Comparison of ENCODE assay signal across 8 mouse cellular contexts in the genomic region with DNA sequence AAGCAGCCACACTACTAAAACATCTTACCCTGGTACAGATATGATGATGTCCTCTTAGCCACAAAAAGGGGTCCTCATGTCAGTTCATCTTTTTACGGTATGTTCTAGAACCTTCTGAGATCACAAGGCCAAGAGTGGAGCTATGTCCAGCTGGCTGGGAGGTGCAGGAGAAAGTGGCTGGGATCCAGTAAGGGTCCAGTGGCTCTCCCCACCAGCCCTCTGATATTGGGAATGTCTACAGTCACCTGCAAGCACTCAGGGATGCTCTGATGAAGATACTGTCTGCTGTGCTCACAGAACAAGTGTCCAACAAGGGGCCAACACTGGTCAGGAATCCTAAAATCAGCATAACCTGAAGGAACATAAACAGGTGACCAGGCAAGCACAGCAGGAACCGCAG. TPM values are rescaled to one million over a fixed set of nuclear protein-coding genes. Genes with fewer than 3 reads are reported as not detected.
DNase-seq lines count a peak whose midpoint lies in the region; ATAC-seq and TF ChIP-seq lines count a peak whose summit lies in the region.

A gene (minus strand): TSS at position 101 of the 400 bp plus-strand sequence.

- no peaks in the 10 kb centered on the region for H3K27me3 ChIP-seq in embryonic facial prominence, embryonic 10.5 days (replicated peaks; ENCODE audit: low read depth, poor library complexity, severe bottlenecking)
- H3K27me3 ChIP-seq in heart, embryonic 13.5 days (replicated peaks): peaks cover 21% of the 10 kb centered on the region
- H3K27me3 ChIP-seq in midbrain, postnatal 0 days (ENCODE audit: insufficient read depth, low read length): no peaks in the 10 kb centered on the region

- no peaks in the 10 kb centered on the region for H3K4me1 ChIP-seq in lung, adult 2 months (ENCODE audit: control insufficient read depth, insufficient read depth, low read length)
- no peaks in the 10 kb centered on the region for H3K4me1 ChIP-seq in embryonic facial prominence, embryonic 10.5 days
- H3K4me1 ChIP-seq in heart, embryonic 13.5 days: no peaks in the 10 kb centered on the region
- 0 out of 2 replicates have a peak, but pooled peaks cover under 1% of the 10 kb centered on the region for H3K4me1 ChIP-seq in midbrain, postnatal 0 days (ENCODE audit: insufficient read depth, low read length)

- no peak within 1 kb of the TSS for H3K4me2 ChIP-seq in heart, embryonic 13.5 days
- no peak within 1 kb of the TSS for H3K4me2 ChIP-seq in midbrain, postnatal 0 days (ENCODE audit: low read depth, low read length, poor library complexity, severe bottlenecking)

- no peaks in the 10 kb centered on the region for H3K36me3 ChIP-seq in embryonic facial prominence, embryonic 10.5 days (replicated peaks)
- no peaks in the 10 kb centered on the region for H3K36me3 ChIP-seq in heart, embryonic 13.5 days
- H3K36me3 ChIP-seq in midbrain, postnatal 0 days (ENCODE audit: insufficient read depth, low read length): no peaks in the 10 kb centered on the region

- WGBS in lung, adult 2 months: 94% methylated on average over 2 of the region's 2 CpGs
- WGBS in embryonic facial prominence, embryonic 10.5 days: 84% methylated on average over 2 of the region's 2 CpGs
- WGBS in heart, embryonic 13.5 days: 73% methylated on average over 2 of the region's 2 CpGs
- WGBS in midbrain, postnatal 0 days: 88% methylated on average over 2 of the region's 2 CpGs

- intact Hi-C loops in left cerebral cortex, postnatal 10 days (cut with DNase I): no loop called here

- H3K9ac ChIP-seq in heart, embryonic 13.5 days: no peak within 1 kb of the TSS
- H3K9ac ChIP-seq in midbrain, postnatal 0 days (replicated peaks; ENCODE audit: low read length, poor library complexity, severe bottlenecking): no peak within 1 kb of the TSS

- no peak for TF ChIP-seq POLR2A in lung, adult 2 months (IDR thresholded peaks at IDR 0.05; ENCODE audit: borderline replicate concordance, extremely low read depth, low read depth, low read length)

- DNase-seq in lung, adult 2 months: no peak
- DNase-seq in lung, postnatal 14 days: no peak
- no peak for DNase-seq in embryonic facial prominence, embryonic 10.5 days (ENCODE audit: low spot score)
- no peak for DNase-seq in left cerebral cortex, postnatal 10 days (ENCODE audit: extremely low spot score in 1 of 2, low spot score in 2 of 2)
- DNase-seq in midbrain, postnatal 0 days (ENCODE audit: low spot score): no peak
- DNase-seq in thymus, postnatal 14 days: no peak

- no peak for ATAC-seq in heart, embryonic 13.5 days (ENCODE audit: extremely low read depth, insufficient number of reproducible peaks, low FRiP score, low TSS enrichment)
- no peak for ATAC-seq in midbrain, postnatal 0 days (ENCODE audit: low FRiP score)
- ATAC-seq in erythroblast, adult 5-6 weeks (replicated peaks; ENCODE audit: low FRiP score, poor library complexity, severe bottlenecking): no peak

- H3K9me3 ChIP-seq in embryonic facial prominence, embryonic 10.5 days: no peaks in the 10 kb centered on the region
- no peaks in the 10 kb centered on the region for H3K9me3 ChIP-seq in heart, embryonic 13.5 days
- no peaks in the 10 kb centered on the region for H3K9me3 ChIP-seq in midbrain, postnatal 0 days (ENCODE audit: low read length)

- TF ChIP-seq CTCF in lung, adult 2 months (IDR thresholded peaks at IDR 0.05; ENCODE audit: insufficient read depth, low read length): no peak
- no peak for TF ChIP-seq CTCF in midbrain, postnatal 0 days (IDR thresholded peaks at IDR 0.05)

- H3K4me3 ChIP-seq in lung, adult 2 months (replicated peaks; ENCODE audit: extremely low read depth, low read depth, low read length): no peak within 1 kb of the TSS
- no peak within 1 kb of the TSS for H3K4me3 ChIP-seq in embryonic facial prominence, embryonic 10.5 days
- H3K4me3 ChIP-seq in heart, embryonic 13.5 days: no peak within 1 kb of the TSS
- H3K4me3 ChIP-seq in midbrain, postnatal 0 days (ENCODE audit: low read depth, low read length): no peak within 1 kb of the TSS

- H3K27ac ChIP-seq in embryonic facial prominence, embryonic 10.5 days (replicated peaks): no peak within 1 kb of the TSS
- H3K27ac ChIP-seq in heart, embryonic 13.5 days (replicated peaks): no peak within 1 kb of the TSS
- no peak within 1 kb of the TSS for H3K27ac ChIP-seq in midbrain, postnatal 0 days (ENCODE audit: low read depth, low read length)

RNA-seq across cellular contexts. Expression of the gene that starts here (rescaled TPM):
- 82.2 and 99.6 TPM in 2 replicates for polyA plus RNA-seq in lung, adult 2 months (2012; rRNA removed)
- polyA plus RNA-seq in embryonic facial prominence, embryonic 10.5 days (2016; fragmentation: Nextera tagmentation; extraction: Ambion mirVana): 48.1 and 50.9 TPM in 2 replicates
- 34.1 and 35.6 TPM in 2 replicates for polyA plus RNA-seq in heart, embryonic 13.5 days (2015; fragmentation: Nextera tagmentation; extraction: Ambion mirVana)
- total RNA-seq in left cerebral cortex, postnatal 10 days (2021): 100 to 1,000 TPM; 120 to 128 TPM
- total RNA-seq in midbrain, postnatal 0 days (2014; rRNA removed): 99.4 and 110 TPM in 2 replicates
- 78.0 and 81.3 TPM in 2 replicates for polyA plus RNA-seq in midbrain, postnatal 0 days (2015; fragmentation: Nextera tagmentation; extraction: Ambion mirVana)
- 7.3 and 25.5 TPM in 2 replicates for total RNA-seq in erythroblast, adult 5-6 weeks (2015; ENCODE audit: low replicate concordance)
- 16.4 and 19.4 TPM in 2 replicates for total RNA-seq in erythroblast, adult 5-6 weeks (2017; ENCODE audit: low replicate concordance)
